Mouse (Mus musculus) forebrain, embryonic 12.5 days (tissue): ENCODE measurements around the gene Cfap77. TPM values are rescaled to one million over a fixed set of nuclear protein-coding genes. Genes with fewer than 3 reads are reported as not detected.

Source experiments
- ATAC-seq: fragments of 200-750 bp; cut with Nextera tagmentation; 2 replicates; pipeline ENCODE4 v1.8.0; 2017; ENCODE audit warnings: moderate TSS enrichment; ENCODE audit not compliant: low FRiP score
- H3K27ac ChIP-seq: fragments of 300-500 bp; sonication (generic); 2 replicates; pipeline ENCODE4 v1.5.1; 2016; ENCODE audit warnings: mild to moderate bottlenecking
- H3K27me3 ChIP-seq: fragments of 300-500 bp; sonication (generic); 2 replicates; pipeline ENCODE4 v1.6.1; 2016; ENCODE audit warnings: mild to moderate bottlenecking
- H3K36me3 ChIP-seq: fragments of 300-500 bp; sonication (generic); replicated peaks from 2 replicates; pipeline ENCODE4 v1.6.1; 2016; ENCODE audit warnings: mild to moderate bottlenecking
- H3K4me1 ChIP-seq: fragments of 300-500 bp; sonication (generic); 2 replicates; pipeline ENCODE4 v1.6.1; 2016
- H3K4me2 ChIP-seq: fragments of 300-500 bp; sonication (generic); 2 replicates; pipeline ENCODE4 v1.6.1; 2016; ENCODE audit warnings: mild to moderate bottlenecking, moderate library complexity
- H3K4me3 ChIP-seq: fragments of 300-500 bp; sonication (generic); replicated peaks from 2 replicates; pipeline ENCODE4 v1.5.1; 2016; ENCODE audit warnings: mild to moderate bottlenecking
- H3K9ac ChIP-seq: fragments of 300-500 bp; sonication (generic); 2 replicates; pipeline ENCODE4 v1.6.1; 2016; ENCODE audit warnings: mild to moderate bottlenecking
- H3K9me3 ChIP-seq: fragments of 300-500 bp; sonication (generic); 2 replicates; pipeline ENCODE4 v1.6.1; 2016
- WGBS: fragments of 180-500 bp; shearing (Covaris S2); methylation state at CpG from one replicate; pipeline ENCODE4 v1.1.7; 2016; 5-methylcytosine and 5-hydroxymethylcytosine counted together
- polyA plus RNA-seq: library from polyadenylated mRNA; unstranded; fragments of >200 nt; fragmentation: Nextera tagmentation; extraction: Ambion mirVana; gene quantifications from 2 replicates; pipeline ENCODE4 v1.2.1, GENCODE M21; 2016

Gene Cfap77
- polyA plus RNA-seq, 1 experiment from 2014 or later, result 0.26 TPM

DNA sequence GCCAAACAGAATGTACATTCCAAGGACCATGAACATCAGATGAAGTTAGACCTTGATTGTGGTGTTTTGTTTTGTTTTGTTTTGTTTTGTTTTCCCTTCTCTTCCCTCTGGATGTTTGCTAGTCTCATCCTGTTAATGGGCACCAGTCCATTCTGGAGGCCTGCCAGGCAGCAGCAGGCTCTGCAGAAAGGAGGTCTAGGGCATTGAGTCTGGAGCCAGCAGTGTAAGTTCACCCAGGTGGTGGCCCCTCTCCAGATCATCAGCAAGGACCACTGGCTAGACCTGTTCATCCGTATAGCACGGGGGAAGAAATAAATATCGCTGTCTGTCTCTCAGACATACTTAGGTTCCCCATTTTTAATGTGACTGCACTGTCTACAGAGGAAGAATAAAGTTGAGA lies 173.6 kb downstream of the Cfap77 start:
- no peaks in the 10 kb centered on the region for H3K27me3 ChIP-seq
- no peaks in the 10 kb centered on the region for H3K9me3 ChIP-seq
- no peak overlapping the region for H3K9ac ChIP-seq
- WGBS, result 91% methylated on average over 3 of the region's 3 CpGs
- H3K4me2 ChIP-seq, result no peak overlapping the region
- no peak for ATAC-seq
- no peak overlapping the region for H3K4me3 ChIP-seq
- no peak overlapping the region for H3K27ac ChIP-seq
- H3K4me1 ChIP-seq, result peaks cover 18% of the 10 kb centered on the region
- H3K36me3 ChIP-seq, result peaks cover 46% of the 10 kb centered on the region

Other genes starting within 250 kb of the Cfap77 start
- gene Gtf3c4, start 214.7 kb downstream of the Cfap77 start, polyA plus RNA-seq, result 31.0 and 33.4 TPM in 2 replicates
- 18.8 TPM in 2 replicates for gene Ddx31, start 214.7 kb downstream of the Cfap77 start, polyA plus RNA-seq
- 4.4 and 5.7 TPM in 2 replicates for gene Barhl1, start 138.4 kb downstream of the Cfap77 start, polyA plus RNA-seq
- gene Ttf1, start 5.2 kb upstream of the Cfap77 start, polyA plus RNA-seq, result 10.9 and 12.5 TPM in 2 replicates
- gene Setx, start 69.1 kb upstream of the Cfap77 start, polyA plus RNA-seq, result 18.6 and 19.2 TPM in 2 replicates
- gene Ntng2, start 197.9 kb upstream of the Cfap77 start, polyA plus RNA-seq, result 3.0 and 3.8 TPM in 2 replicates